Mouse (Mus musculus) MEL (cell line): Measurements from ENCODE around the gene Sh3rf1. TPM values are rescaled to one million over a fixed set of nuclear protein-coding genes. Genes with fewer than 3 reads are reported as not detected.
A peak's percentile ranks its signal among the peaks of the same experiment; 100 is the strongest.

ENCODE experiments used
- DNase-seq: peaks from one replicate; pipeline ENCODE4 v3.0.0; 2011; ENCODE audit warnings: low read depth, low spot score
- H3K27ac ChIP-seq: 2 replicates; pipeline ENCODE4 v1.5.1; 2012; ENCODE audit warnings: low read depth, mild to moderate bottlenecking, control low read depth, low read length, moderate library complexity; ENCODE audit not compliant: control insufficient read depth
- H3K27me3 ChIP-seq, 2 experiments: fragments of 150-350 bp in 1 of 2; sonication (generic) in 1 of 2; 2 replicates each; pipeline ENCODE4 v1.6.1; 2012; ENCODE audit warnings: low read length in 2 of 2, mild to moderate bottlenecking in 2 of 2, improper control_type of control experiment in 1 of 2, moderate library complexity in 1 of 2; ENCODE audit not compliant: insufficient read depth in 2 of 2, control insufficient read depth in 1 of 2
- H3K36me3 ChIP-seq, 2 experiments: 2 replicates each; pipeline ENCODE4 v1.6.1; 2012 to 2014; ENCODE audit warnings: low read length in 2 of 2, improper control_type of control experiment in 1 of 2, inconsistent platforms in 1 of 2, mild to moderate bottlenecking in 1 of 2; ENCODE audit not compliant: insufficient read depth in 2 of 2, control insufficient read depth in 1 of 2
- H3K4me1 ChIP-seq, 2 experiments: fragments of 150-350 bp in 1 of 2; sonication (generic) in 1 of 2; 2 replicates each; pipeline ENCODE4 v1.6.1; 2012; ENCODE audit warnings: low read length in 2 of 2, improper control_type of control experiment in 1 of 2, mild to moderate bottlenecking in 1 of 2; ENCODE audit not compliant: insufficient read depth in 2 of 2, control insufficient read depth in 1 of 2
- H3K4me3 ChIP-seq, 2 experiments: fragments of 150-350 bp in 1 of 2; sonication (generic) in 1 of 2; 2 replicates each; pipeline ENCODE4 v1.5.1; 2012; ENCODE audit warnings: low read depth in 2 of 2, low read length in 2 of 2, mild to moderate bottlenecking in 2 of 2, moderate library complexity in 2 of 2, control low read depth in 1 of 2, improper control_type of control experiment in 1 of 2; ENCODE audit not compliant: control insufficient read depth in 1 of 2, insufficient read depth in 1 of 2
- H3K79me2 ChIP-seq: 2 replicates; pipeline ENCODE4 v1.6.1; 2012; ENCODE audit warnings: mild to moderate bottlenecking, low read length, moderate library complexity; ENCODE audit not compliant: control insufficient read depth, poor library complexity, insufficient read depth
- H3K9ac ChIP-seq: 2 replicates; pipeline ENCODE4 v1.6.1; 2012; ENCODE audit warnings: low read depth, mild to moderate bottlenecking, control low read depth, low read length, moderate library complexity; ENCODE audit not compliant: control insufficient read depth, poor library complexity, severe bottlenecking
- H3K9me3 ChIP-seq: fragments of 150-350 bp; sonication (generic); replicated peaks from 2 replicates; pipeline ENCODE4 v1.6.1; 2012; ENCODE audit warnings: mild to moderate bottlenecking, low read length, improper control_type of control experiment, moderate library complexity; ENCODE audit not compliant: insufficient read depth
- E2F4 ChIP-seq: IDR thresholded peaks from 2 replicates; pipeline ENCODE4 v1.6.1; 2011; ENCODE audit warnings: low read depth, low read length, improper control_type of control experiment, borderline replicate concordance
- ELF1 ChIP-seq: IDR thresholded peaks from 2 replicates; pipeline ENCODE4 v1.6.1; 2014; ENCODE audit warnings: low read depth, mild to moderate bottlenecking, inconsistent platforms, low read length, improper control_type of control experiment, moderate library complexity
- EP300 ChIP-seq, 2 experiments: IDR thresholded peaks; 2 replicates each; pipeline ENCODE4 v1.6.1; 2011; ENCODE audit warnings: improper control_type of control experiment in 2 of 2, low read length in 2 of 2, low read depth in 1 of 2, mild to moderate bottlenecking in 1 of 2
- ETS1 ChIP-seq: IDR thresholded peaks from 2 replicates; pipeline ENCODE4 v1.6.1; 2012; ENCODE audit warnings: low read depth, mild to moderate bottlenecking, inconsistent platforms, low read length, improper control_type of control experiment, moderate library complexity
- GATA1 ChIP-seq: IDR thresholded peaks from 2 replicates; pipeline ENCODE4 v1.6.1; 2011; ENCODE audit warnings: low read depth, low read length, improper control_type of control experiment
- JUND ChIP-seq: IDR thresholded peaks from 2 replicates; pipeline ENCODE4 v1.6.1; 2011; ENCODE audit warnings: low read depth, mild to moderate bottlenecking, improper control_type of control experiment, low read length
- KAT2A ChIP-seq: conservative IDR thresholded peaks from 2 replicates; pipeline ENCODE4 v1.6.1; 2012; ENCODE audit warnings: low read depth, low read length, improper control_type of control experiment, inconsistent platforms
- MAX ChIP-seq: IDR thresholded peaks from 2 replicates; pipeline ENCODE4 v1.6.1; 2011; ENCODE audit warnings: low read length, improper control_type of control experiment
- MEF2A ChIP-seq: IDR thresholded peaks from 2 replicates; pipeline ENCODE4 v1.6.1; 2014; ENCODE audit warnings: low read depth, mild to moderate bottlenecking, inconsistent platforms, low read length, improper control_type of control experiment; ENCODE audit not compliant: poor library complexity, insufficient replicate concordance, severe bottlenecking; ENCODE audit errors: extremely low read depth
- MYB ChIP-seq: IDR thresholded peaks from 2 replicates; pipeline ENCODE4 v1.6.1; 2011; ENCODE audit warnings: mild to moderate bottlenecking, low read depth, low read length, improper control_type of control experiment
- NELFE ChIP-seq: IDR thresholded peaks from 2 replicates; pipeline ENCODE4 v1.6.1; 2011; ENCODE audit warnings: low read depth, low read length, improper control_type of control experiment
- POLR2A ChIP-seq, 2 experiments: IDR thresholded peaks; 2 replicates each; pipeline ENCODE4 v1.6.1; 2011 to 2012; ENCODE audit warnings: low read length in 2 of 2, mild to moderate bottlenecking in 2 of 2, control low read depth in 1 of 2, improper control_type of control experiment in 1 of 2, low read depth in 1 of 2, moderate library complexity in 1 of 2; ENCODE audit not compliant: control insufficient read depth in 1 of 2, insufficient read depth in 1 of 2, poor library complexity in 1 of 2
- POLR2AphosphoS5 ChIP-seq: IDR thresholded peaks from 2 replicates; pipeline ENCODE4 v1.6.1; 2012; ENCODE audit warnings: low read depth, borderline replicate concordance, mild to moderate bottlenecking, inconsistent platforms, low read length, moderate library complexity, mixed read lengths
- SMC3 ChIP-seq: IDR thresholded peaks from 2 replicates; pipeline ENCODE4 v1.6.1; 2011; ENCODE audit warnings: low read depth, low read length, improper control_type of control experiment
- UBTF ChIP-seq: IDR thresholded peaks from 2 replicates; pipeline ENCODE4 v1.6.1; 2012; ENCODE audit warnings: low read depth, mild to moderate bottlenecking, inconsistent platforms, low read length, improper control_type of control experiment, moderate library complexity, borderline replicate concordance; ENCODE audit not compliant: insufficient read depth
- USF1 ChIP-seq: IDR thresholded peaks from 2 replicates; pipeline ENCODE4 v1.6.1; 2014; ENCODE audit warnings: low read depth, mild to moderate bottlenecking, inconsistent platforms, low read length, improper control_type of control experiment, moderate library complexity
- USF2 ChIP-seq, 2 experiments: IDR thresholded peaks; 2 replicates each; pipeline ENCODE4 v1.6.1; 2011 to 2012; ENCODE audit warnings: improper control_type of control experiment in 2 of 2, low read length in 2 of 2, borderline replicate concordance in 1 of 2, inconsistent platforms in 1 of 2, low read depth in 1 of 2, mild to moderate bottlenecking in 1 of 2; ENCODE audit not compliant: insufficient read depth in 1 of 2
- ZKSCAN1 ChIP-seq: IDR thresholded peaks from 2 replicates; pipeline ENCODE4 v1.6.1; 2012; ENCODE audit warnings: low read depth, mild to moderate bottlenecking, inconsistent platforms, low read length, improper control_type of control experiment, moderate library complexity
- polyA plus RNA-seq, 2 experiments: library from polyadenylated mRNA; stranded (reverse) in 1 of 2; unstranded in 1 of 2; fragments of >175 nt in 1 of 2; fragments of >200 nt in 1 of 2; gene quantifications; 2 replicates each; pipeline versions ENCODE4 v1.2.1 to v1.2.4; 2012; ENCODE audit warnings: low replicate concordance in 2 of 2, low read depth in 1 of 2; ENCODE audit not compliant: insufficient read length in 2 of 2, insufficient read depth in 1 of 2, missing spikeins in 1 of 2
- total RNA-seq: library from RNA; depleted of rRNA; stranded (reverse); fragments of 300-350 nt; gene quantifications from 2 replicates; pipeline ENCODE4 v1.2.3, GENCODE M21; 2012

Gene Sh3rf1
- total and polyA plus RNA-seq, 3 experiments: 1.5 to 5.9 TPM; not detected in 1

- peak; percentile 18 for DNase-seq
- Histone ChIP-seq H3K4me1 (peaks cover 8 to 42% of the 10 kb centered on the region in 2 experiments), H3K9ac (no peak overlapping the region), H3K27ac (no peak overlapping the region), H3K4me3 (no peak overlapping the region), H3K9me3 (no peaks in the 10 kb centered on the region), H3K79me2 (no peaks in the 10 kb centered on the region), H3K36me3 (peaks cover 0 to 22% of the 10 kb centered on the region in 2 experiments; a peak in 2 of 4 replicates), H3K27me3 (no peaks in the 10 kb centered on the region)
- TF ChIP-seq GATA1: peak; percentile 47; the same call in 1 of the 2 replicates
- TF ChIP-seq POLR2A (IDR thresholded peaks at IDR 0.05; ENCODE audit: control insufficient read depth in 1 of 2, insufficient read depth in 1 of 2, low read depth in 1 of 2, low read length in 2 of 2, poor library complexity in 1 of 2): no peak
- TF ChIP-seq JUND: no peak
- TF ChIP-seq SMC3: no peak
- no peak for TF ChIP-seq E2F4
- TF ChIP-seq USF2 (IDR thresholded peaks at IDR 0.05; ENCODE audit: borderline replicate concordance in 1 of 2, insufficient read depth in 1 of 2, low read depth in 1 of 2, low read length in 2 of 2): no peak
- TF ChIP-seq UBTF: no peak
- peak; percentile 48; the same call in 1 of the 2 replicates for TF ChIP-seq MAX
- no peak for TF ChIP-seq NELFE
- peak; percentile 32 to 35; a peak in 1 of 4 replicates for TF ChIP-seq EP300 (IDR thresholded peaks at IDR 0.05; ENCODE audit: low read depth in 1 of 2, low read length in 2 of 2)
Measured at GRCm38 (mm10) chr8:61282303-61283168, 58.9 kb downstream of the Sh3rf1 start.

DNA sequence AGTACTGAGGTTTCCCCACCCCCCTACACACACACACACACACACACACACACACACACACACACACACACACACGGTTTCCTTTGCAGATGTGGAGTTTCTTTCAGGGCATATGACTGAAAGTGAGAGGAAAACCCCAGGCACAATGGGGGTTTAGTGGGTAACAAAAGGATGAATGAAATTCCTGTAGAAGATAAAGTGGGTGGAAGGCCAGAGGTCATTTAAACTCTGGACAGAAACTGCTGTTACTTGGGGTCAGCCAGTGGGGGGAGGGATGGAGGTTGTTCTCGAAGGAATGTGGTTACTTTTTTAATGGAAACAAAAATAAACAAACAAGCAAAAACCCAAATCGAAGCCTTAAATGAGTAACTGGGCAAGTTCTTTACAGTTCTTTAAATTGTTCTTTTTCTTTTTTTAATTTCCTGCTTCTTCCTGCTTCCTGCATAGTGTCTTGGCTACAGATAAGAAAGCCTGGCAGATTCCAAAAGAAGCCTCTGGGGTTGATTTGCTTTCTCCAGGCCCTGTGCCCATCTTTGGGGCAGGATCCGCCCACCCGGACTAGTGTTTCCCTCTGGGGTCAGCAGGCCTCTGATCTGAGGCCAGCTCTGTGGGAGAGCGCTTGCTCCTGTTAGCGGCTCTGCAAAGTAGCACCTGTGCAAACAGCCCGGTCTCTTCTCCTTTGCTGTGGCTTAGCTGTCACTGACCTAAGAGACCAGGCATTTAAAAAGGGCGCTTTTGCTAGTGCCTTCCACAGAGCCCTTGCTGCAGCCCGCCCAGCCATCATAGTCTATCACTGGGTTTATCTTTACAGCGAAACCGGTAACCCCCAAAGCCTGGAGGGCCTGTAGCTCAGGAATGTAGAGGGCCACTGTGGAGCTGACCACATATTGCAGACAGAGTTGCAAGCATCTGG, 59.8 kb downstream of the Sh3rf1 start:
- peaks cover 8 to 42% of the 10 kb centered on the region in 2 experiments for H3K4me1 ChIP-seq

More for the DNA sequence above, 59.8 kb downstream of the Sh3rf1 start:
- Histone ChIP-seq H3K9ac (no peak overlapping the region), H3K79me2 (no peaks in the 10 kb centered on the region), H3K4me3 (no peak overlapping the region), H3K9me3 (no peaks in the 10 kb centered on the region), H3K27me3 (no peaks in the 10 kb centered on the region), H3K27ac (no peak overlapping the region), H3K36me3 (peaks cover 0 to 22% of the 10 kb centered on the region in 2 experiments; a peak in 2 of 4 replicates)
- DNase-seq: peak; percentile 7
- TF ChIP-seq ZKSCAN1 (no peak), ELF1 (no peak), USF1 (no peak), SMC3 (no peak), POLR2AphosphoS5 (no peak), ETS1 (no peak), UBTF (no peak), MYB (no peak), MEF2A (no peak), KAT2A (no peak)
